Mouse (Mus musculus) layer of hippocampus, adult 2 months (tissue): ENCODE results near the gene Pramef8. TPM values are rescaled to one million over a fixed set of nuclear protein-coding genes. Genes with fewer than 3 reads are reported as not detected.

ENCODE experiments used
- DNase-seq, 2 experiments: peaks; one replicate each; pipeline ENCODE4 v3.0.0; 2022; ENCODE audit warnings: low spot score in 2 of 2
- H3K27ac ChIP-seq: fragments of 200-600 bp; 2 replicates; pipeline ENCODE4 v1.8.1; 2022
- H3K4me3 ChIP-seq: fragments of 200-600 bp; 2 replicates; pipeline ENCODE4 v1.8.1; 2022; ENCODE audit warnings: mild to moderate bottlenecking
- CTCF ChIP-seq: fragments of 200-600 bp; conservative IDR thresholded peaks from 2 replicates; pipeline ENCODE4 v1.8.1; 2022; ENCODE audit warnings: antibody characterized with exemption, mild to moderate bottlenecking, moderate library complexity
- long read RNA-seq, 2 experiments: library from polyadenylated mRNA; stranded (forward); transcript quantifications; one replicate each; pipeline ENCODE4 v2.0.0; 2021; ENCODE audit warnings: borderline mapping rate in 2 of 2
- total RNA-seq, 2 experiments: library from RNA; stranded (reverse); gene quantifications; 2 replicates each; pipeline ENCODE4 v1.2.3; 2021

Pramef8 gene
- 10 to 100 TPM; 14.1 to 14.4 TPM for total RNA-seq
- long read RNA-seq, experiment 1, partial matches to known transcripts, result 1 of 6 reads
- long read RNA-seq, experiment 1, other reads (novel, unspliced or antisense), result 1 of 6 reads
- long read RNA-seq, experiment 2, transcript Pramef8-201 (4 exons, 3,260 nt), result major isoform, 18 of 29 reads
- long read RNA-seq, experiment 2, partial matches to known transcripts, result 1 of 29 reads
- long read RNA-seq, experiment 2, other reads (novel, unspliced or antisense), result 6 of 29 reads

- Histone ChIP-seq H3K27ac (peak within 1 kb of the TSS; percentile 91), H3K4me3 (peak within 1 kb of the TSS; percentile 56)
- DNase-seq, result peak; percentile 85 to 90
- no peak for TF ChIP-seq CTCF
Observed at GRCm38 (mm10) chr4:143412219-143413092, at the start of gene Pramef8. Gene Pramef8, plus strand, starts transcription at chr4:143412426.

GRCm38 (mm10) chr4:143366415-143367041, 45.7 kb upstream of the Pramef8 start:
- Histone ChIP-seq H3K4me3 (no peak overlapping the region), H3K27ac (no peak overlapping the region)
- DNase-seq, result no peak
- TF ChIP-seq CTCF, result no peak

GRCm38 (mm10) chr4:143379480-143379879, 32.7 kb upstream of the Pramef8 start:
- no peak for DNase-seq
- TF ChIP-seq CTCF, result no peak
- Histone ChIP-seq H3K27ac (no peak overlapping the region), H3K4me3 (no peak overlapping the region)

GRCm38 (mm10) chr4:143379931-143380715, 32.1 kb upstream of the Pramef8 start:
- peak in 1 of 2 experiments; percentile 5 for DNase-seq
- H3K4me3 ChIP-seq, result no peak overlapping the region
- no peak for TF ChIP-seq CTCF
- H3K27ac ChIP-seq, result no peak overlapping the region

GRCm38 (mm10) chr4:143380716-143381004, 31.6 kb upstream of the Pramef8 start:
- H3K4me3 ChIP-seq, result no peak overlapping the region
- no peak overlapping the region for H3K27ac ChIP-seq
- DNase-seq, result peak in 1 of 2 experiments; percentile 37
- peak; percentile 92 for TF ChIP-seq CTCF

- DNase-seq, result no peak
- Histone ChIP-seq H3K4me3 (no peak overlapping the region), H3K27ac (no peak overlapping the region)
- TF ChIP-seq CTCF, result no peak
Observed at GRCm38 (mm10) chr4:143382163-143382562, 30.1 kb upstream of the Pramef8 start.

GRCm38 (mm10) chr4:143383646-143384045, 28.6 kb upstream of the Pramef8 start:
- TF ChIP-seq CTCF, result peak; percentile 73
- Histone ChIP-seq H3K27ac (no peak overlapping the region), H3K4me3 (no peak overlapping the region)
- no peak for DNase-seq

GRCm38 (mm10) chr4:143388955-143389702, 23.1 kb upstream of the Pramef8 start:
- no peak for DNase-seq
- Histone ChIP-seq H3K4me3 (peak overlapping the region; percentile 37), H3K27ac (no peak overlapping the region)
- peak; percentile 70 for TF ChIP-seq CTCF

- TF ChIP-seq CTCF, result no peak
- Histone ChIP-seq H3K27ac (no peak within 1 kb of the TSS), H3K4me3 (no peak within 1 kb of the TSS)
- no peak for DNase-seq
Observed at GRCm38 (mm10) chr4:143394181-143394580, 18.0 kb upstream of the Pramef8 start, which contains the start of gene Pramel1. Gene Pramel1, plus strand, starts transcription at chr4:143394428.

GRCm38 (mm10) chr4:143411566-143412218, 534 bp upstream of the Pramef8 start:
- TF ChIP-seq CTCF, result no peak
- DNase-seq, result no peak
- H3K4me3 ChIP-seq, result peak overlapping the region; percentile 56
- H3K27ac ChIP-seq, result peak overlapping the region; percentile 91

- H3K27ac ChIP-seq, result no peak overlapping the region
Observed at GRCm38 (mm10) chr4:143413621-143414020, 1.4 kb downstream of the Pramef8 start.

More at GRCm38 (mm10) chr4:143413621-143414020, 1.4 kb downstream of the Pramef8 start:
- no peak for DNase-seq
- H3K4me3 ChIP-seq, result no peak overlapping the region; the same call in 1 of the 2 replicates
- no peak for TF ChIP-seq CTCF
